Mouse (Mus musculus): ENCODE data around the gene Pank4. TPM values are rescaled to one million over a fixed set of nuclear protein-coding genes. Genes with fewer than 3 reads are reported as not detected.

Pank4 gene
- polyA plus RNA-seq, 1 experiment from 2014 or later = 36.6 TPM

Other genes with a start within 250 kb of the Pank4 start
- 0.06 and 0.14 TPM in 2 replicates for gene Ttc34, start 126.7 kb upstream of the Pank4 start, polyA plus RNA-seq (2015; fragmentation: Nextera tagmentation; extraction: Ambion mirVana)
- 0.58 and 0.60 TPM in 2 replicates for gene Mmel1, start 94.5 kb upstream of the Pank4 start, polyA plus RNA-seq (2015; fragmentation: Nextera tagmentation; extraction: Ambion mirVana)
- gene Fam213b, start 65.0 kb upstream of the Pank4 start, polyA plus RNA-seq (2015; fragmentation: Nextera tagmentation; extraction: Ambion mirVana) = 46.7 and 53.6 TPM in 2 replicates
- 0.57 and 1.2 TPM in 2 replicates for gene Tnfrsf14, start 35.6 kb upstream of the Pank4 start, polyA plus RNA-seq (2015; fragmentation: Nextera tagmentation; extraction: Ambion mirVana)
- gene Hes5, start 3.2 kb upstream of the Pank4 start, polyA plus RNA-seq (2015; fragmentation: Nextera tagmentation; extraction: Ambion mirVana) = 0.49 and 0.77 TPM in 2 replicates
- gene Plch2, start 92.7 kb downstream of the Pank4 start, polyA plus RNA-seq (2015; fragmentation: Nextera tagmentation; extraction: Ambion mirVana) = 0.43 and 2.4 TPM in 2 replicates
- 16.3 and 18.6 TPM in 2 replicates for gene Pex10, start 102.9 kb downstream of the Pank4 start, polyA plus RNA-seq (2015; fragmentation: Nextera tagmentation; extraction: Ambion mirVana)
- gene Rer1, start 122.3 kb downstream of the Pank4 start, polyA plus RNA-seq (2015; fragmentation: Nextera tagmentation; extraction: Ambion mirVana) = 117 and 120 TPM in 2 replicates
- 1.9 and 2.5 TPM in 2 replicates for gene Morn1, start 122.5 kb downstream of the Pank4 start, polyA plus RNA-seq (2015; fragmentation: Nextera tagmentation; extraction: Ambion mirVana)